Mouse (Mus musculus) embryonic fibroblast, embryonic 13.5 days (primary cell): Measurements from ENCODE around the gene Creb3l2.

ENCODE experiments used
- CTCF ChIP-seq: IDR thresholded peaks from 2 replicates; pipeline ENCODE4 v1.5.1; 2011; ENCODE audit warnings: mild to moderate bottlenecking, control low read depth, low read length, moderate library complexity, borderline replicate concordance; ENCODE audit not compliant: insufficient read depth
- POLR2A ChIP-seq: IDR thresholded peaks from 2 replicates; pipeline ENCODE4 v1.6.1; 2011; ENCODE audit warnings: low read depth, mild to moderate bottlenecking, control low read depth, low read length, moderate library complexity

DNA sequence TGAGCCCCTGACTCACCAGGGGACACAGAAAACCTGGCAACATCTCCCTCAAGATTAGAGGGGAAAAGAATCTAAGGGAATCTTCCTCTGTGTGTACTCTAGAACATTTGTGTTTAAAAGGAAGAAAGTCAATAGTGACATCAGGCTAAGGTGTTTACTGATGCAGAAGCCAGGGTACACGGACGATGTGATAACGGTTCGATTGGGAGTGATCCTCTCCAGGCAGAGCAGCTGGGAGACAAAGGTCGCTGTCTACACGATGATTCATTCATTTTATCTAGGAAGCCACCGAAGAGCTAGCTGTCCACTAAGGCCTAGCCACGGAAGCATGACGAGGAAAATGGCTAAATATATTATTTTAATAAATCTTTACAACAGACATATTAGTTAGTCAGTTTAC lies 44.0 kb downstream of the Creb3l2 start:
- TF ChIP-seq CTCF: no peak
- TF ChIP-seq POLR2A: no peak
